Mouse (Mus musculus): ENCODE measurements around the gene Gm20837. TPM values are rescaled to one million over a fixed set of nuclear protein-coding genes. Genes with fewer than 3 reads are reported as not detected.
"Not testable (repeated sequence)": the region's sequence is repeated elsewhere in the genome, so short reads cannot be mapped to it uniquely, and the experiment has no call there.

The Gm20837 gene
- not detected for total RNA-seq (2021)

DNA sequence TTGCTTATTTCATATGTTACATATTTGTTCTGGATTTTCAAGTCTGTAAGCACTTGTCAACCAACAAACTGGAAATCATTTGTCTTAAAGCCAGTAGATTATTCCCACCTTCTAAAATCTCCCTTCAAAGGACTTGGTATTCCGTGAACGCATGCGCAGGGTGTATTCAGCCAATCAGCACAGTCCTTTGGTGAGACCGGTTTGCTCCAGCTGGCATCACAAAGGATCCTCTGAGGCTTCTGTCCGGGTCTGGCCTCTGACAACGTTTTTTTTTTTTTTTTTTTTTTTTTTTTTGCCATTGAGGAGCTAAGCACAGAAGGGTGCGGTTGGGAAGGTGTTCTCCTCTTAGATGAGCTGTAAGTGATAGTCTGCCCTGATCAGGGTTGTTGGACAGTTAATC, at the start of gene Gm20837:
TSS of gene Gm20837 (plus strand) at position 301 of the 400 bp plus-strand sequence.
- not testable (repeated sequence) for DNase-seq

All from layer of hippocampus, postnatal 36 days (tissue).